Mouse (Mus musculus) kidney, adult 8-10 months (tissue): ENCODE data around the gene Spaca7.
"Not testable (repeated sequence)": the region's sequence is repeated elsewhere in the genome, so short reads cannot be mapped to it uniquely, and the experiment has no call there.

ENCODE experiments used
- DNase-seq, 2 experiments: peaks; one replicate each; pipeline ENCODE4 v3.0.0; 2022

Spaca7 gene

GRCm38 (mm10) chr8:12572814-12573534, at the start of gene Spaca7:
Gene Spaca7 (plus strand): TSS chr8:12573029.
- DNase-seq = peak in 1 of 2 experiments; percentile 6

- DNase-seq = no peak
These were observed 48.5 kb upstream of the Spaca7 start for GRCm38 (mm10) chr8:12524279-12524678.

GRCm38 (mm10) chr8:12528659-12529058, 44.2 kb upstream of the Spaca7 start:
- no peak for DNase-seq

- DNase-seq = no peak
These were observed 37.2 kb upstream of the Spaca7 start for GRCm38 (mm10) chr8:12535617-12536016.

GRCm38 (mm10) chr8:12536306-12536705, 36.5 kb upstream of the Spaca7 start:
- DNase-seq = no peak

- DNase-seq = no peak
These were observed 27.6 kb upstream of the Spaca7 start for GRCm38 (mm10) chr8:12545236-12545635.

GRCm38 (mm10) chr8:12545671-12546070, 27.2 kb upstream of the Spaca7 start:
- no peak for DNase-seq

- DNase-seq = no peak
These were observed 25.2 kb upstream of the Spaca7 start for GRCm38 (mm10) chr8:12547466-12548220.

- no peak for DNase-seq
These were observed 24.6 kb upstream of the Spaca7 start for GRCm38 (mm10) chr8:12548255-12548654.

GRCm38 (mm10) chr8:12548680-12549079, 24.1 kb upstream of the Spaca7 start:
- DNase-seq = no peak

- DNase-seq = no peak
These were observed 17.2 kb upstream of the Spaca7 start for GRCm38 (mm10) chr8:12555515-12556145.

- peak; percentile 15 to 24 for DNase-seq
These were observed 14.0 kb upstream of the Spaca7 start for GRCm38 (mm10) chr8:12558786-12559185.

- DNase-seq = peak; percentile 59 to 81
These were observed 11.3 kb upstream of the Spaca7 start for GRCm38 (mm10) chr8:12561403-12561960.

- DNase-seq = peak; percentile 17 to 48
These were observed 8.5 kb upstream of the Spaca7 start for GRCm38 (mm10) chr8:12564307-12564706.

- no peak for DNase-seq
These were observed 7.3 kb upstream of the Spaca7 start for GRCm38 (mm10) chr8:12565488-12565887.

- DNase-seq = no peak
These were observed 6.3 kb upstream of the Spaca7 start for GRCm38 (mm10) chr8:12566509-12566908.

GRCm38 (mm10) chr8:12576003-12576402, 3.2 kb downstream of the Spaca7 start:
- DNase-seq = no peak

- peak; percentile 17 to 54 for DNase-seq
These were observed 3.9 kb downstream of the Spaca7 start for GRCm38 (mm10) chr8:12576739-12577138.

GRCm38 (mm10) chr8:12579339-12579999, 6.6 kb downstream of the Spaca7 start:
- DNase-seq = not testable (repeated sequence)

- DNase-seq = no peak
These were observed 11.0 kb downstream of the Spaca7 start for GRCm38 (mm10) chr8:12583785-12584184.

GRCm38 (mm10) chr8:12607223-12607622, 34.4 kb downstream of the Spaca7 start:
- peak; percentile 70 to 91 for DNase-seq

- no peak for DNase-seq
These were observed 36.0 kb downstream of the Spaca7 start for GRCm38 (mm10) chr8:12608810-12609209.
